10 mouse cellular contexts compared by ENCODE assay signal in genomic region chr12:17390510-17390909, GRCm38 (mm10). TPM values are rescaled to one million over a fixed set of nuclear protein-coding genes. Genes with fewer than 3 reads are reported as not detected.
DNase-seq lines count a peak whose midpoint lies in the region; ATAC-seq and TF ChIP-seq lines count a peak whose summit lies in the region.
"Had no signal": no experiment of that assay in that cellular context is flagged by ENCODE, and none has a peak within 500 bp of the region (broad histone marks: within the 10 kb centered on the region; RNA-seq: fewer than 3 reads in every experiment).

No protein-coding gene starts in this region.

- H3K27me3 ChIP-seq in lung, embryonic 14.5 days (ENCODE audit: insufficient read depth, low read length): no peaks in the 10 kb centered on the region
- H3K27me3 ChIP-seq in heart, embryonic 15.5 days: no peaks in the 10 kb centered on the region

- peak; percentile 49; the same call in 1 of the 2 replicates for ATAC-seq in lung, embryonic 14.5 days (ENCODE audit: insufficient read depth)
- ATAC-seq in heart, embryonic 15.5 days (replicated peaks; ENCODE audit: insufficient number of reproducible peaks, insufficient read depth, low FRiP score, low read depth): no peak

- no peak overlapping the region for H3K27ac ChIP-seq in lung, embryonic 14.5 days (ENCODE audit: low read depth)
- peak overlapping the region; percentile 37; the same call in 1 of the 2 replicates for H3K27ac ChIP-seq in heart, embryonic 15.5 days
- H3K27ac ChIP-seq: liver, embryonic 14.5 days had no signal

- WGBS in lung, embryonic 14.5 days: 55% methylated on average over 4 of the region's 4 CpGs
- 20% methylated on average over 4 of the region's 4 CpGs for WGBS in lung, adult 2 months
- 42% methylated on average over 4 of the region's 4 CpGs for WGBS in heart, embryonic 15.5 days

- peaks cover 6% of the 10 kb centered on the region for H3K4me1 ChIP-seq in lung, embryonic 14.5 days (ENCODE audit: insufficient read depth)
- H3K4me1 ChIP-seq in lung, adult 2 months (ENCODE audit: control insufficient read depth, insufficient read depth, low read length): peaks cover 3% of the 10 kb centered on the region; the same call in 1 of the 2 replicates
- peaks cover 6% of the 10 kb centered on the region for H3K4me1 ChIP-seq in heart, embryonic 15.5 days (replicated peaks)

- no peaks in the 10 kb centered on the region for H3K9me3 ChIP-seq in lung, embryonic 14.5 days (ENCODE audit: low read depth, low read length)
- H3K9me3 ChIP-seq in heart, embryonic 15.5 days (replicated peaks): no peaks in the 10 kb centered on the region

- H3K9ac ChIP-seq in lung, embryonic 14.5 days: no peak overlapping the region
- no peak overlapping the region for H3K9ac ChIP-seq in heart, embryonic 15.5 days
- H3K9ac ChIP-seq: liver, embryonic 14.5 days had no signal

- TF ChIP-seq CTCF in lung, embryonic 14.5 days (IDR thresholded peaks at IDR 0.05; ENCODE audit: low read depth): no peak
- TF ChIP-seq CTCF in lung, adult 2 months (IDR thresholded peaks at IDR 0.05; ENCODE audit: insufficient read depth, low read length): no peak

- H3K4me2 ChIP-seq in lung, embryonic 14.5 days: no peak overlapping the region
- no peak overlapping the region for H3K4me2 ChIP-seq in heart, embryonic 15.5 days

- no peak for TF ChIP-seq POLR2A in lung, adult 2 months (IDR thresholded peaks at IDR 0.05; ENCODE audit: borderline replicate concordance, extremely low read depth, low read depth, low read length)

- H3K4me3 ChIP-seq in lung, embryonic 14.5 days (ENCODE audit: low read depth, low read length): no peak overlapping the region
- no peak overlapping the region for H3K4me3 ChIP-seq in lung, adult 2 months (replicated peaks; ENCODE audit: extremely low read depth, low read depth, low read length)
- no peak overlapping the region for H3K4me3 ChIP-seq in heart, embryonic 15.5 days

- DNase-seq in adrenal gland, adult (ENCODE audit: inconsistent age in 2 of 2, low spot score in 1 of 2): peak; percentile 43 to 65
- DNase-seq in adrenal gland, postnatal 25 days: no peak
- DNase-seq in lung, embryonic 14.5 days: peak; percentile 63
- no peak for DNase-seq in lung, adult 2 months
- DNase-seq in lung, postnatal 36 days: peak; percentile 25
- no peak for DNase-seq in left cerebral cortex, adult 18-20 months (ENCODE audit: low spot score in 2 of 2)
- DNase-seq in left cerebral cortex, adult 8-10 months (ENCODE audit: low spot score in 2 of 2): no peak
- DNase-seq: gastrocnemius, postnatal 14 days had no signal

- 0 out of 2 replicates have a peak, but pooled peaks cover 10% of the 10 kb centered on the region for H3K36me3 ChIP-seq in lung, embryonic 14.5 days (ENCODE audit: insufficient read depth)
- no peaks in the 10 kb centered on the region for H3K36me3 ChIP-seq in heart, embryonic 15.5 days

RNA-seq across cellular contexts. Expression of gene Nol10, which starts 42.3 kb away (rescaled TPM):
- 13.8 and 16.1 TPM in 2 replicates for total RNA-seq in adrenal gland, postnatal 25 days (2021)
- polyA plus RNA-seq in lung, embryonic 14.5 days (2014; fragmentation: Nextera tagmentation; extraction: Ambion mirVana): 27.0 and 30.0 TPM in 2 replicates
- 2.5 and 3.7 TPM in 2 replicates for polyA plus RNA-seq in lung, adult 2 months (2012; rRNA removed)
- 11.2 and 13.0 TPM in 2 replicates for polyA plus RNA-seq in heart, embryonic 15.5 days (2015; fragmentation: Nextera tagmentation; extraction: Ambion mirVana)
- 10 to 100 TPM; 20.8 to 21.3 TPM for total RNA-seq in left cerebral cortex, adult 18-20 months (2021)
- 10 to 100 TPM; 18.7 to 20.9 (median 19.5) TPM for total RNA-seq in left cerebral cortex, adult 8-10 months (2022)

Comparison
In these comparisons a context has a peak if more than half of its experiments do, and no peak if none do; other contexts are left out.
1. DNase-seq: peak in adrenal gland, adult (2 of 2), lung, embryonic 14.5 days (single experiment) and lung, postnatal 36 days (single experiment); none in adrenal gland, postnatal 25 days (single experiment), lung, adult 2 months (single experiment), left cerebral cortex, adult 18-20 months (0 of 2) and left cerebral cortex, adult 8-10 months (0 of 2).